Mouse (Mus musculus) Muller cell, postnatal 12 days (primary cell): Measurements from ENCODE around the gene Btbd35f20.
"Not testable (repeated sequence)": the region's sequence is repeated elsewhere in the genome, so short reads cannot be mapped to it uniquely, and the experiment has no call there.

Experiments
- DNase-seq: peaks from one replicate; pipeline ENCODE4 v3.0.0-alpha.2; 2015; ENCODE audit errors: inconsistent ontology term

The Btbd35f20 gene

GRCm38 (mm10) chrX:4291145-4291544, at the start of gene Btbd35f20:
Btbd35f20 (minus strand) TSS chrX:4291245.
- DNase-seq = not testable (repeated sequence)
